Mouse (Mus musculus) intestine, embryonic 15.5 days (tissue): ENCODE data around the gene 1500011B03Rik. TPM values are rescaled to one million over a fixed set of nuclear protein-coding genes. Genes with fewer than 3 reads are reported as not detected.

Source experiments
- ATAC-seq: fragments of 200-750 bp; cut with Nextera tagmentation; 2 replicates; pipeline ENCODE4 v1.8.0; 2017; ENCODE audit warnings: moderate TSS enrichment, moderate library complexity
- H3K27ac ChIP-seq: fragments of 300-500 bp; sonication (generic); 2 replicates; pipeline ENCODE4 v1.5.1; 2015; ENCODE audit warnings: mild to moderate bottlenecking, inconsistent platforms
- H3K27me3 ChIP-seq: fragments of 300-500 bp; sonication (generic); replicated peaks from 2 replicates; pipeline ENCODE4 v1.6.1; 2015; ENCODE audit warnings: inconsistent platforms
- H3K36me3 ChIP-seq: fragments of 300-500 bp; sonication (generic); 2 replicates; pipeline ENCODE4 v1.6.1; 2015; ENCODE audit warnings: inconsistent platforms
- H3K4me1 ChIP-seq: fragments of 300-500 bp; sonication (generic); replicated peaks from 2 replicates; pipeline ENCODE4 v1.6.1; 2015; ENCODE audit warnings: inconsistent platforms
- H3K4me2 ChIP-seq: fragments of 300-500 bp; sonication (generic); replicated peaks from 2 replicates; pipeline ENCODE4 v1.6.1; 2015; ENCODE audit warnings: mild to moderate bottlenecking, inconsistent platforms
- H3K4me3 ChIP-seq: fragments of 300-500 bp; sonication (generic); replicated peaks from 2 replicates; pipeline ENCODE4 v1.5.1; 2015; ENCODE audit warnings: inconsistent platforms
- H3K9ac ChIP-seq: fragments of 300-500 bp; sonication (generic); 2 replicates; pipeline ENCODE4 v1.6.1; 2015; ENCODE audit warnings: inconsistent platforms
- H3K9me3 ChIP-seq: fragments of 300-500 bp; sonication (generic); 2 replicates; pipeline ENCODE4 v1.6.1; 2016; ENCODE audit warnings: inconsistent platforms
- WGBS: fragments of 180-500 bp; shearing (Covaris S2); methylation state at CpG from one replicate; pipeline ENCODE4 v1.1.7; 2015; 5-methylcytosine and 5-hydroxymethylcytosine counted together
- polyA plus RNA-seq: library from polyadenylated mRNA; unstranded; fragments of >200 nt; fragmentation: Nextera tagmentation; extraction: Ambion mirVana; gene quantifications from 2 replicates; pipeline ENCODE4 v1.2.1, GENCODE M21; 2015

1500011B03Rik gene
- polyA plus RNA-seq, 1 experiment from 2014 or later, result 69.4 TPM

GRCm38 (mm10) chr5:114759536-114760090 is 63.7 kb downstream of the 1500011B03Rik start:
- Histone ChIP-seq H3K27me3 (no peaks in the 10 kb centered on the region), H3K36me3 (peaks cover 28% of the 10 kb centered on the region), H3K27ac (no peak overlapping the region), H3K4me3 (no peak overlapping the region), H3K4me1 (no peaks in the 10 kb centered on the region), H3K9ac (no peak overlapping the region), H3K4me2 (no peak overlapping the region), H3K9me3 (no peaks in the 10 kb centered on the region)
- 88% methylated on average over 5 of the region's 5 CpGs for WGBS
- ATAC-seq, result no peak

Other genes starting within 250 kb of the 1500011B03Rik start
- gene Trpv4, start 165.0 kb downstream of the 1500011B03Rik start, polyA plus RNA-seq, result 0.92 and 1.0 TPM in 2 replicates
- gene Gltp, start 132.5 kb downstream of the 1500011B03Rik start, polyA plus RNA-seq, result 99.7 and 103 TPM in 2 replicates
- gene Tchp, start 115.7 kb downstream of the 1500011B03Rik start, polyA plus RNA-seq, result 9.2 and 10.5 TPM in 2 replicates
- gene Ankrd13a, start 48.8 kb downstream of the 1500011B03Rik start, polyA plus RNA-seq, result 55.1 and 55.3 TPM in 2 replicates
- gene Git2, start 48.0 kb downstream of the 1500011B03Rik start, polyA plus RNA-seq, result 30.7 and 31.7 TPM in 2 replicates
- not detected in 2 replicates for gene 4930519G04Rik, start 30.2 kb upstream of the 1500011B03Rik start, polyA plus RNA-seq
- gene Gm9936, start 35.2 kb upstream of the 1500011B03Rik start, polyA plus RNA-seq, result 0.09 and 0.14 TPM in 2 replicates
- 5.5 and 8.0 TPM in 2 replicates for gene Oasl2, start 73.5 kb upstream of the 1500011B03Rik start, polyA plus RNA-seq
- gene Oasl1, start 99.8 kb upstream of the 1500011B03Rik start, polyA plus RNA-seq, result 1.9 and 2.3 TPM in 2 replicates
- gene 2210016L21Rik, start 118.7 kb upstream of the 1500011B03Rik start, polyA plus RNA-seq, result 51.3 and 62.7 TPM in 2 replicates
- gene Hnf1a, start 147.6 kb upstream of the 1500011B03Rik start, polyA plus RNA-seq, result 18.0 and 18.6 TPM in 2 replicates
- 16.8 and 23.6 TPM in 2 replicates for gene Sppl3, start 187.7 kb upstream of the 1500011B03Rik start, polyA plus RNA-seq